Mouse (Mus musculus): ENCODE data around the gene Gm26741. TPM values are rescaled to one million over a fixed set of nuclear protein-coding genes. Genes with fewer than 3 reads are reported as not detected.

The Gm26741 gene
- polyA plus RNA-seq, 1 experiment from 2014 or later: not detected

DNA sequence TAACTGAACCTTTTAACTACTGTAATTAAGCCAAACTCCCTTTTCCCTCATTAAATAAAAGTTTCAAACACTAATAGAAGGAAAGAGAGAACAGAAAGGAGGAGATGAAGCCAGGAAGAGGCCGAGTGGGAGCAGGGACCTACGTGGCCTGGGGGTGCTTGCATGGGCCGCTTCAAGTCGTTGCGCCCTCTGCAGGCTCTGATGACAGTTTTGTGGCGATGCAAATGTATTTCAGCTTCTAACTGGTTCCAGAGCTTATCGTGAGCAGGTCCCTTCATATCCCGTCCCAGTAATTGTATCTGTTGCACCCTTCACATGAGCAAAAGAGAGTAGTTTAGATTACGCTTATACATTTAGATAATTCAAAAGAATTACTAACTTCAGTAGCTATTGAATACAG lies 5.4 kb upstream of the Gm26741 start:
- ATAC-seq (no peak), DNase-seq (no peak)
- Histone ChIP-seq H3K4me2 (ENCODE audit: low read depth, low read length) (no peak overlapping the region), H3K36me3 (replicated peaks; ENCODE audit: insufficient read depth, low read length) (peaks cover 29% of the 10 kb centered on the region), H3K4me3 (ENCODE audit: low read depth, low read length) (no peak overlapping the region), H3K9ac (replicated peaks) (no peak overlapping the region), H3K27me3 (ENCODE audit: insufficient read depth, low read length) (no peaks in the 10 kb centered on the region), H3K4me1 (ENCODE audit: insufficient read depth) (no peaks in the 10 kb centered on the region), H3K27ac (ENCODE audit: low read depth) (no peak overlapping the region), H3K9me3 (ENCODE audit: low read length) (no peaks in the 10 kb centered on the region)
- no peak for TF ChIP-seq EP300 (IDR thresholded peaks at IDR 0.05; ENCODE audit: low read depth)
- no peak; the same call in 1 of the 2 replicates for TF ChIP-seq CTCF (IDR thresholded peaks at IDR 0.05; ENCODE audit: low read depth)
- 78% methylated on average over 9 of the region's 9 CpGs for WGBS (ENCODE audit: insufficient replicate concordance)

DNA sequence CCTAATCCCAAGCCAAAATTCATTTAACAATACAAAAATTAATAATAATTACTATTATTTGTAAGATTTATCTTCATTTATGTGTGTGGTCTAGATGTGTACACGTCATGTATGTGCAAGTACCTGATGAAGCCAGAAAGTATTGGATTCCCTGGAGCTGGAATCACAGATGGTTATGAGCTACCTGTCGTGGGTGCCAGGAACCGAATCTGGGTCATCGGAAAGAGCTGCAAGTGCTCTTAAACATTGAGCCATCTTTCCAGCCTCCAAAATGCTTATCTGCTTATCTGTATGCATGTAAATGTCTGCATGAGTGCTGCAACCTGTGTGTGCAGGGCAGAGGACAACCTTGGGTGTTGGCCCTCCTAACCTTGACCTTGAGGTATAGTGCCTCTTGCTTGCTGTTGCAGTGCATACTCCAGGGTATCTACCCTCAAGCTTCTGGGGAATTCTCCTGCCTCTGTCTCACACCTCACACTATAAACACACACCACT lies 1.7 kb downstream of the Gm26741 start:
- no peak overlapping the region for H3K9ac ChIP-seq (replicated peaks)
- H3K9me3 ChIP-seq (ENCODE audit: low read length): no peaks in the 10 kb centered on the region
- DNase-seq (no peak), ATAC-seq (no peak)
- H3K27ac ChIP-seq (ENCODE audit: low read depth): no peak overlapping the region
- H3K4me1 ChIP-seq (ENCODE audit: insufficient read depth): no peaks in the 10 kb centered on the region
- no peaks in the 10 kb centered on the region for H3K27me3 ChIP-seq (ENCODE audit: insufficient read depth, low read length)
- WGBS (ENCODE audit: insufficient replicate concordance): 87% methylated on average over 4 of the region's 4 CpGs
- no peak overlapping the region for H3K4me2 ChIP-seq (ENCODE audit: low read depth, low read length)
- no peak overlapping the region for H3K4me3 ChIP-seq (ENCODE audit: low read depth, low read length)
- TF ChIP-seq CTCF (IDR thresholded peaks at IDR 0.05; ENCODE audit: low read depth) (no peak), EP300 (IDR thresholded peaks at IDR 0.05; ENCODE audit: low read depth) (no peak)
- no peaks in the 10 kb centered on the region; the same call in 1 of the 2 replicates for H3K36me3 ChIP-seq (replicated peaks; ENCODE audit: insufficient read depth, low read length)

DNA sequence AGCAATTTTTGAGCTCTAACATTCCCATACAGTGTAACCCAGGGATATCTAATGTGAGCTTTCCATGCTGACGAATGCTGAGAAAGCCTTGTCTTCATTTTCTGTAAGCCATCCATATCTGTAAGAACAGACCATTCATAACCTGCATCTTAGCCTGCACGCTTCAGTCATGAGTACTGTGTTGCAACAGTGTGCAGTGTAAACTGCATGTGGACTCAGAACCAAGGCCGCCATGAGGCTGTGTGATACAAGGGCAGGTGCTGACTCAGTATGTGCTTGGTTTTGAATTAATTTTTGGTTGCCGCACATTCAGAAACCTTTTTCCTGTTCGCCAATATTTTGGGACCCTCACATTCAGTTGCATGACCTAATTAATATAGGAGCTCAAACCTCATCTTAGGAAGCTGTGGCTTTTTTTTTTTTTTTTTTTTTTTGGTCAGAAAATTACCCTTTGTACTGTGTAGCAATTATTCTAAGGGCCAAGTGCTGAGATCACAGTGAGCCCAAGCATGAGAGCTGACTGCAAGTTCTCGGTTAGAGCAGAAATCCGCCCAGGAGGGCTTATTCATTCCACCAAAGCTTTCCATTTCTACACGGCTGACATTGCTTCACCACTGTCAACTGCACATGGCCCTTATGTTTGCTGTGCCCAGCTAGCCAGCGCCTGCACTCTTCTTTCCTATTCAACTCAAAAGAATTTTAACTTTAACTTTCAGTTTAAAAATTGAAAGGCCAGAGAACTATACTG lies 2.5 kb downstream of the Gm26741 start:
- Histone ChIP-seq H3K36me3 (replicated peaks; ENCODE audit: insufficient read depth, low read length) (no peaks in the 10 kb centered on the region), H3K4me1 (ENCODE audit: insufficient read depth) (no peaks in the 10 kb centered on the region), H3K27ac (ENCODE audit: low read depth) (no peak overlapping the region), H3K9ac (replicated peaks) (no peak overlapping the region), H3K4me3 (ENCODE audit: low read depth, low read length) (no peak overlapping the region), H3K4me2 (ENCODE audit: low read depth, low read length) (no peak overlapping the region), H3K9me3 (ENCODE audit: low read length) (no peaks in the 10 kb centered on the region), H3K27me3 (ENCODE audit: insufficient read depth, low read length) (no peaks in the 10 kb centered on the region)
- TF ChIP-seq CTCF (IDR thresholded peaks at IDR 0.05; ENCODE audit: low read depth) (no peak), EP300 (IDR thresholded peaks at IDR 0.05; ENCODE audit: low read depth) (no peak)
- DNase-seq (no peak), ATAC-seq (peak; percentile 83)
- 72% methylated on average over 9 of the region's 9 CpGs for WGBS (ENCODE audit: insufficient replicate concordance)

DNA sequence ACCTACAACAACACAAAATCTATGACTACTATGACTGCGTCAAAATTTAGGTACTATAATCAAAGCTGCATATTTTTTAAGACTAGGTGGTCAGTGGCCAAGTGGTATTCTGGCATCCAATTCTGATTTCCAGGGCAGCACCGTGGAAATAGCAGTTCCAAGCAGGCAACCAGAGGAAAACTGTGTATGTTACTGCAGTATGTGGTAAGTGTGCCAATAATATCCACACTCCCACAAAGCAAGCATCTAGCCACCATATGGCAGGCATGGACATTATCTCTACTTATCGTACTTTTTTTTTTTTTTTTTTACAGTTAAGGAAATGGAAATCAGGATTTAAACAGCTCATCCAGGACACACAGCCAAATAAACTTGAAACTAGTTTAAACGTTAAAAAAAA lies 9.8 kb downstream of the Gm26741 start:
- TF ChIP-seq CTCF (IDR thresholded peaks at IDR 0.05; ENCODE audit: low read depth) (no peak), EP300 (IDR thresholded peaks at IDR 0.05; ENCODE audit: low read depth) (no peak)
- DNase-seq: no peak
- WGBS (ENCODE audit: insufficient replicate concordance): 79% methylated on average over 4 of the region's 4 CpGs
- Histone ChIP-seq H3K9me3 (ENCODE audit: low read length) (no peaks in the 10 kb centered on the region), H3K36me3 (replicated peaks; ENCODE audit: insufficient read depth, low read length) (no peaks in the 10 kb centered on the region), H3K27me3 (ENCODE audit: insufficient read depth, low read length) (no peaks in the 10 kb centered on the region), H3K4me2 (ENCODE audit: low read depth, low read length) (no peak overlapping the region), H3K9ac (replicated peaks) (no peak overlapping the region), H3K4me1 (ENCODE audit: insufficient read depth) (no peaks in the 10 kb centered on the region), H3K4me3 (ENCODE audit: low read depth, low read length) (no peak overlapping the region), H3K27ac (ENCODE audit: low read depth) (no peak overlapping the region)
- ATAC-seq: no peak

DNA sequence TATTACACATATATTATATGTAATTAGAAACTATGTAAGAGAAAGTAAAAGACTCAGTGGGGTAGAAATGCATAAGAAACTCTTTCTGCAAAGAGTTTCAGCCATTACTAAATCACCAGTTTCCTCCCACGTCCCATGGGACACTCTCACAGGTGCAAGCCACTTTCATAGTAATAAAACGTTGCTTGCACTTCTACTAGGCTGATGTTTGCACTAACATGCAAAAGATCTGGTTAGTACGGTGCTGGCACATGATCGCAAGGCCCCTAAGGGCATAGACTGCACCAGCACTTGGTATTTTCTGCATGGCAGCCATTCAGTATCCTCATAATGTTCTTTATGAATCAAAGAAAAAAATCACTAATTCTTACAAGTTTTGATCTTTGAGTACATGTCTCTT lies 15.3 kb downstream of the Gm26741 start:
- 72% methylated on average over 4 of the region's 4 CpGs for WGBS (ENCODE audit: insufficient replicate concordance)
- Histone ChIP-seq H3K27me3 (ENCODE audit: insufficient read depth, low read length) (no peaks in the 10 kb centered on the region), H3K36me3 (replicated peaks; ENCODE audit: insufficient read depth, low read length) (no peaks in the 10 kb centered on the region), H3K4me2 (ENCODE audit: low read depth, low read length) (no peak overlapping the region), H3K9me3 (ENCODE audit: low read length) (no peaks in the 10 kb centered on the region), H3K4me3 (ENCODE audit: low read depth, low read length) (no peak overlapping the region), H3K27ac (ENCODE audit: low read depth) (no peak overlapping the region), H3K4me1 (ENCODE audit: insufficient read depth) (0 out of 2 replicates have a peak, but pooled peaks cover 4% of the 10 kb centered on the region), H3K9ac (replicated peaks) (no peak overlapping the region)
- ATAC-seq: 0 out of 2 replicates have a peak, but pooled peaks have one; percentile 45
- DNase-seq: peak; percentile 21
- TF ChIP-seq CTCF (IDR thresholded peaks at IDR 0.05; ENCODE audit: low read depth) (no peak), EP300 (IDR thresholded peaks at IDR 0.05; ENCODE audit: low read depth) (no peak)

DNA sequence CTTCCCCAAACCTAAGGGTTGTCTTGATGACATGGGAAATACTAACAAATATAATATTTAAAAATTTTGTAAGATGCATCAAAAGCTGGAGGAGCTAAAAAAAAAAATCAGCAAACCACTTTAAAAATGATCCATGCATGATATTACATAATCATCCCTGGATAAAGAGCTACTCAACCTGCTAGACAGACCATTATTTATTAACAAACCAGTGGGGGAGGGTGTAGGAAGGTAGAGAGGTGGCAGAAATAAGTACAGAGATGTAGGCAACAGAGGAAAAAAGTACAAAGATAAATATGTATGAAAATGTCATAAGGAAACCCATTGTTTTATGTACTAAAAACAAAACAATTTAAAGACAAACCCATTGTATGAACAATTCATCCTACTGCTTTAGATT lies 16.1 kb downstream of the Gm26741 start:
- H3K4me3 ChIP-seq (ENCODE audit: low read depth, low read length): no peak overlapping the region
- no peak for ATAC-seq

More for the DNA sequence above, 16.1 kb downstream of the Gm26741 start:
- H3K27me3 ChIP-seq (ENCODE audit: insufficient read depth, low read length): no peaks in the 10 kb centered on the region
- TF ChIP-seq EP300 (IDR thresholded peaks at IDR 0.05; ENCODE audit: low read depth) (no peak), CTCF (IDR thresholded peaks at IDR 0.05; ENCODE audit: low read depth) (no peak)
- H3K9me3 ChIP-seq (ENCODE audit: low read length): no peaks in the 10 kb centered on the region
- H3K4me1 ChIP-seq (ENCODE audit: insufficient read depth): 0 out of 2 replicates have a peak, but pooled peaks cover 6% of the 10 kb centered on the region
- no peak overlapping the region for H3K27ac ChIP-seq (ENCODE audit: low read depth)
- no peak overlapping the region for H3K9ac ChIP-seq (replicated peaks)
- no peak for DNase-seq
- H3K36me3 ChIP-seq (replicated peaks; ENCODE audit: insufficient read depth, low read length): no peaks in the 10 kb centered on the region
- no peak overlapping the region for H3K4me2 ChIP-seq (ENCODE audit: low read depth, low read length)

Measured in liver, postnatal 0 days (tissue).